Mouse (Mus musculus) spleen, adult 2 months (tissue): Measurements from ENCODE around the gene Arhgef9. TPM values are rescaled to one million over a fixed set of nuclear protein-coding genes. Genes with fewer than 3 reads are reported as not detected.

ENCODE experiments used
- DNase-seq, 2 experiments: peaks; one replicate each; pipeline versions ENCODE4 v3.0.0 to v3.0.0-alpha.2; 2012 to 2021; ENCODE audit warnings: low spot score in 2 of 2, low read depth in 1 of 2
- H3K27ac ChIP-seq: fragments of 200-500 bp; 2 replicates; pipeline ENCODE4 v1.5.1; 2012; ENCODE audit warnings: low read length, inconsistent platforms; ENCODE audit not compliant: insufficient read depth
- H3K27me3 ChIP-seq: fragments of 200-500 bp; 2 replicates; pipeline ENCODE4 v1.6.1; 2012; ENCODE audit warnings: mild to moderate bottlenecking, moderate library complexity, low read length, inconsistent platforms; ENCODE audit not compliant: control insufficient read depth, insufficient read depth
- H3K36me3 ChIP-seq: fragments of 200-500 bp; 2 replicates; pipeline ENCODE4 v1.6.1; 2012; ENCODE audit warnings: mild to moderate bottlenecking, low read length, inconsistent platforms; ENCODE audit not compliant: control insufficient read depth, insufficient read depth
- H3K4me1 ChIP-seq: fragments of 200-500 bp; 2 replicates; pipeline ENCODE4 v1.6.1; 2011; ENCODE audit warnings: inconsistent platforms; ENCODE audit not compliant: control insufficient read depth, insufficient read depth, insufficient read length
- H3K4me3 ChIP-seq: fragments of 200-500 bp; 2 replicates; pipeline ENCODE4 v1.5.1; 2011; ENCODE audit warnings: mild to moderate bottlenecking, inconsistent platforms; ENCODE audit not compliant: insufficient read depth, insufficient read length; ENCODE audit errors: extremely low read depth
- CTCF ChIP-seq: fragments of 200-500 bp; IDR thresholded peaks from 2 replicates; pipeline ENCODE4 v1.5.1; 2011; ENCODE audit warnings: mild to moderate bottlenecking, inconsistent platforms; ENCODE audit not compliant: insufficient read depth, insufficient read length, insufficient replicate concordance; ENCODE audit errors: extremely low read depth
- POLR2A ChIP-seq: fragments of 200-500 bp; IDR thresholded peaks from 2 replicates; pipeline ENCODE4 v1.6.1; 2011; ENCODE audit warnings: low read depth, low read length, inconsistent platforms
- WGBS: fragments of 180-500 bp; shearing (Covaris S2); methylation state at CpG from one replicate; pipeline ENCODE4 v1.1.7; 2018; 5-methylcytosine and 5-hydroxymethylcytosine counted together
- polyA plus RNA-seq: library from polyadenylated mRNA; depleted of rRNA; stranded (reverse); fragments of >200 nt; gene quantifications from 2 replicates; pipeline ENCODE4 v1.2.3, GENCODE M21; 2012; rRNA removed

Gene Arhgef9
- polyA plus RNA-seq, 1 experiment: 0.65 TPM

- H3K27ac ChIP-seq: no peak overlapping the region
- no peak for DNase-seq
- H3K36me3 ChIP-seq: no peaks in the 10 kb centered on the region
- TF ChIP-seq POLR2A (no peak), CTCF (no peak)
- H3K27me3 ChIP-seq: no peaks in the 10 kb centered on the region
- 15% methylated on average over 4 of the region's 4 CpGs for WGBS
- H3K4me3 ChIP-seq: no peak overlapping the region
- no peaks in the 10 kb centered on the region for H3K4me1 ChIP-seq
Measured at GRCm38 (mm10) chrX:95012033-95012432, 184.6 kb downstream of the Arhgef9 start.

Other genes with a start within 250 kb of the Arhgef9 start
- 0.11 and 0.14 TPM in 2 replicates for gene Spin4, start 170.2 kb downstream of the Arhgef9 start, polyA plus RNA-seq
- gene Amer1, start 248.0 kb upstream of the Arhgef9 start, polyA plus RNA-seq: 1.3 and 1.4 TPM in 2 replicates